Mouse (Mus musculus) spleen, embryonic (tissue): ENCODE data around the gene Ube2g2.
"Not testable (repeated sequence)": the region's sequence is repeated elsewhere in the genome, so short reads cannot be mapped to it uniquely, and the experiment has no call there.

ENCODE experiments used
- CTCF ChIA-PET: fragments of 350-600 bp; sonication (Branson Sonifier 250); formaldehyde crosslinking; loops from one replicate; lab custom pipeline; 2022; lab: Charles Lee

Ube2g2 gene

GRCm38 (mm10) chr10:77636234-77636922, 14.3 kb downstream of the Ube2g2 start:
- CTCF ChIA-PET = no interaction called here

- CTCF ChIA-PET = no interaction called here
Observed at GRCm38 (mm10) chr10:77638956-77639355, 16.9 kb downstream of the Ube2g2 start.

- CTCF ChIA-PET = no interaction called here
Observed at GRCm38 (mm10) chr10:77643160-77643559, 21.1 kb downstream of the Ube2g2 start.

- CTCF ChIA-PET = no interaction called here
Observed at GRCm38 (mm10) chr10:77645571-77645970, 23.5 kb downstream of the Ube2g2 start.

GRCm38 (mm10) chr10:77647461-77647860, 25.4 kb downstream of the Ube2g2 start:
- CTCF ChIA-PET = no interaction called here

GRCm38 (mm10) chr10:77647901-77648300, 25.8 kb downstream of the Ube2g2 start:
- CTCF ChIA-PET = no interaction called here

- CTCF ChIA-PET = no interaction called here
Observed at GRCm38 (mm10) chr10:77652046-77652445, 30.0 kb downstream of the Ube2g2 start.

GRCm38 (mm10) chr10:77658286-77658994, 36.4 kb downstream of the Ube2g2 start:
- CTCF ChIA-PET = no interaction called here

- CTCF ChIA-PET = no interaction called here
Observed at GRCm38 (mm10) chr10:77663949-77664665, 42.0 kb downstream of the Ube2g2 start.

- CTCF ChIA-PET = interaction anchor here (0.7 kb wide), 1 partner anchor 15 kb away, joined by 3 read pairs; no protein-coding TSS in a partner anchor
Observed at GRCm38 (mm10) chr10:77666342-77666741, 44.3 kb downstream of the Ube2g2 start.

- CTCF ChIA-PET = no interaction called here
Observed at GRCm38 (mm10) chr10:77667402-77667801, 45.3 kb downstream of the Ube2g2 start.

- CTCF ChIA-PET = no interaction called here
Observed at GRCm38 (mm10) chr10:77670710-77671109, 48.6 kb downstream of the Ube2g2 start.

GRCm38 (mm10) chr10:77671519-77671918, 49.4 kb downstream of the Ube2g2 start:
- CTCF ChIA-PET = no interaction called here

GRCm38 (mm10) chr10:77673765-77674164, 51.7 kb downstream of the Ube2g2 start:
- CTCF ChIA-PET = no interaction called here

- CTCF ChIA-PET = no interaction called here
Observed at GRCm38 (mm10) chr10:77677562-77677961, 55.5 kb downstream of the Ube2g2 start.

- CTCF ChIA-PET = no interaction called here
Observed at GRCm38 (mm10) chr10:77682994-77683393, 60.9 kb downstream of the Ube2g2 start.

GRCm38 (mm10) chr10:77684181-77684580, 62.1 kb downstream of the Ube2g2 start:
- CTCF ChIA-PET = interaction anchor here (0.6 to 0.7 kb wide), 2 partner anchors 27 to 47 kb away, joined by 3 to 12 read pairs; no protein-coding TSS in a partner anchor

GRCm38 (mm10) chr10:77685895-77686664, 64.0 kb downstream of the Ube2g2 start, which contains the start of gene Tspear:
Gene Tspear, plus strand, starts transcription at chr10:77686569.
- CTCF ChIA-PET = no interaction called here

GRCm38 (mm10) chr10:77687021-77687420, 64.9 kb downstream of the Ube2g2 start:
- CTCF ChIA-PET = no interaction called here

- CTCF ChIA-PET = not testable (repeated sequence)
Observed at GRCm38 (mm10) chr10:77690356-77690807, 68.3 kb downstream of the Ube2g2 start, which contains the start of gene Gm19402. Gene Gm19402, minus strand, starts transcription at chr10:77690757.
